Mouse (Mus musculus): ENCODE results near the gene Surf1. TPM values are rescaled to one million over a fixed set of nuclear protein-coding genes. Genes with fewer than 3 reads are reported as not detected.

Surf1 gene
- total RNA-seq, 1 experiment = 50.7 TPM

GRCm38 (mm10) chr2:26952193-26952592 is 35.9 kb upstream of the Surf1 start:
- no peak overlapping the region for H3K9ac ChIP-seq (ENCODE audit: insufficient read depth, low read depth, low read length, poor library complexity, severe bottlenecking)
- peaks cover 33% of the 10 kb centered on the region for H3K36me3 ChIP-seq (ENCODE audit: control insufficient read depth, insufficient read depth, low read length, poor library complexity, severe bottlenecking)
- TF ChIP-seq CHD2 (IDR thresholded peaks at IDR 0.05; ENCODE audit: low read depth, low read length) (no peak), ZNF384 (IDR thresholded peaks at IDR 0.05; ENCODE audit: low read depth, low read length) (no peak), ZC3H11A (IDR thresholded peaks at IDR 0.05; ENCODE audit: borderline replicate concordance, low read depth, low read length) (no peak), MAFK (IDR thresholded peaks at IDR 0.05; ENCODE audit: insufficient read depth, low read depth, low read length) (no peak)
- in situ Hi-C loops (cut with MboI; ENCODE audit: low sequenced_read_pairs in 2 of 2, unreplicated experiment in 2 of 2) = no loop called here
- no peak overlapping the region for H3K27ac ChIP-seq (ENCODE audit: insufficient read depth, low read depth, low read length, poor library complexity, severe bottlenecking)
- H3K9me3 ChIP-seq (ENCODE audit: control insufficient read depth, insufficient read depth, low read depth, low read length) = no peaks in the 10 kb centered on the region
- no peak for DNase-seq (ENCODE audit: low read depth, low spot score)
- H3K4me1 ChIP-seq (ENCODE audit: control insufficient read depth in 2 of 2, insufficient read depth in 2 of 2, low read length in 2 of 2, poor library complexity in 1 of 2) = peaks cover 3 to 9% of the 10 kb centered on the region in 2 experiments; a peak in 2 of 4 replicates
- H3K4me3 ChIP-seq (ENCODE audit: insufficient read depth in 1 of 2, low read depth in 1 of 2, low read length in 2 of 2, poor library complexity in 1 of 2, severe bottlenecking in 1 of 2) = no peak overlapping the region

GRCm38 (mm10) chr2:26951346-26951905 is 35.1 kb upstream of the Surf1 start:
- Histone ChIP-seq H3K9me3 (ENCODE audit: control insufficient read depth, insufficient read depth, low read depth, low read length) (no peaks in the 10 kb centered on the region), H3K4me3 (ENCODE audit: insufficient read depth in 1 of 2, low read depth in 1 of 2, low read length in 2 of 2, poor library complexity in 1 of 2, severe bottlenecking in 1 of 2) (no peak overlapping the region), H3K27ac (ENCODE audit: insufficient read depth, low read depth, low read length, poor library complexity, severe bottlenecking) (no peak overlapping the region), H3K36me3 (ENCODE audit: control insufficient read depth, insufficient read depth, low read length, poor library complexity, severe bottlenecking) (peaks cover 28% of the 10 kb centered on the region), H3K4me1 (ENCODE audit: control insufficient read depth in 2 of 2, insufficient read depth in 2 of 2, low read length in 2 of 2, poor library complexity in 1 of 2) (peaks cover 3 to 9% of the 10 kb centered on the region in 2 experiments; a peak in 2 of 4 replicates), H3K9ac (ENCODE audit: insufficient read depth, low read depth, low read length, poor library complexity, severe bottlenecking) (no peak overlapping the region)
- TF ChIP-seq MAFK (IDR thresholded peaks at IDR 0.05; ENCODE audit: insufficient read depth, low read depth, low read length) (no peak), ZNF384 (IDR thresholded peaks at IDR 0.05; ENCODE audit: low read depth, low read length) (no peak), ZC3H11A (IDR thresholded peaks at IDR 0.05; ENCODE audit: borderline replicate concordance, low read depth, low read length) (no peak), HCFC1 (IDR thresholded peaks at IDR 0.05; ENCODE audit: borderline replicate concordance, insufficient read depth, low read length) (no peak), CHD2 (IDR thresholded peaks at IDR 0.05; ENCODE audit: low read depth, low read length) (no peak)
- no peak for DNase-seq (ENCODE audit: low read depth, low spot score)
- in situ Hi-C loops (cut with MboI; ENCODE audit: low sequenced_read_pairs in 2 of 2, unreplicated experiment in 2 of 2) = no loop called here

- in situ Hi-C loops (cut with MboI; ENCODE audit: low sequenced_read_pairs in 2 of 2, unreplicated experiment in 2 of 2) = no loop called here
- Histone ChIP-seq H3K4me3 (ENCODE audit: insufficient read depth in 1 of 2, low read depth in 1 of 2, low read length in 2 of 2, poor library complexity in 1 of 2, severe bottlenecking in 1 of 2) (no peak overlapping the region), H3K27ac (ENCODE audit: insufficient read depth, low read depth, low read length, poor library complexity, severe bottlenecking) (no peak overlapping the region), H3K9me3 (ENCODE audit: control insufficient read depth, insufficient read depth, low read depth, low read length) (no peaks in the 10 kb centered on the region), H3K4me1 (ENCODE audit: control insufficient read depth in 2 of 2, insufficient read depth in 2 of 2, low read length in 2 of 2, poor library complexity in 1 of 2) (peaks cover 3 to 9% of the 10 kb centered on the region in 2 experiments; a peak in 2 of 4 replicates), H3K36me3 (ENCODE audit: control insufficient read depth, insufficient read depth, low read length, poor library complexity, severe bottlenecking) (peaks cover 24% of the 10 kb centered on the region), H3K9ac (ENCODE audit: insufficient read depth, low read depth, low read length, poor library complexity, severe bottlenecking) (no peak overlapping the region)
- DNase-seq (ENCODE audit: low read depth, low spot score) = no peak
- TF ChIP-seq ZNF384 (IDR thresholded peaks at IDR 0.05; ENCODE audit: low read depth, low read length) (no peak), MAFK (IDR thresholded peaks at IDR 0.05; ENCODE audit: insufficient read depth, low read depth, low read length) (no peak), CHD2 (IDR thresholded peaks at IDR 0.05; ENCODE audit: low read depth, low read length) (no peak), ZC3H11A (IDR thresholded peaks at IDR 0.05; ENCODE audit: borderline replicate concordance, low read depth, low read length) (no peak), HCFC1 (IDR thresholded peaks at IDR 0.05; ENCODE audit: borderline replicate concordance, insufficient read depth, low read length) (no peak)
Observed at GRCm38 (mm10) chr2:26950411-26950810, 34.1 kb upstream of the Surf1 start.

GRCm38 (mm10) chr2:26943253-26943652 is 26.9 kb upstream of the Surf1 start:
- H3K9ac ChIP-seq (ENCODE audit: insufficient read depth, low read depth, low read length, poor library complexity, severe bottlenecking) = no peak overlapping the region
- no peak overlapping the region for H3K27ac ChIP-seq (ENCODE audit: insufficient read depth, low read depth, low read length, poor library complexity, severe bottlenecking)
- in situ Hi-C loops (cut with MboI; ENCODE audit: low sequenced_read_pairs in 2 of 2, unreplicated experiment in 2 of 2) = no loop called here
- DNase-seq (ENCODE audit: low read depth, low spot score) = no peak
- no peak overlapping the region for H3K4me3 ChIP-seq (ENCODE audit: insufficient read depth in 1 of 2, low read depth in 1 of 2, low read length in 2 of 2, poor library complexity in 1 of 2, severe bottlenecking in 1 of 2)
- no peak for TF ChIP-seq CHD2 (IDR thresholded peaks at IDR 0.05; ENCODE audit: low read depth, low read length)
- H3K36me3 ChIP-seq (ENCODE audit: control insufficient read depth, insufficient read depth, low read length, poor library complexity, severe bottlenecking) = no peaks in the 10 kb centered on the region
- H3K4me1 ChIP-seq (ENCODE audit: control insufficient read depth in 2 of 2, insufficient read depth in 2 of 2, low read length in 2 of 2, poor library complexity in 1 of 2) = no peaks in the 10 kb centered on the region
- H3K9me3 ChIP-seq (ENCODE audit: control insufficient read depth, insufficient read depth, low read depth, low read length) = no peaks in the 10 kb centered on the region

- DNase-seq (ENCODE audit: low read depth, low spot score) = no peak
- in situ Hi-C loops (cut with MboI; ENCODE audit: low sequenced_read_pairs in 2 of 2, unreplicated experiment in 2 of 2) = no loop called here
- Histone ChIP-seq H3K36me3 (ENCODE audit: control insufficient read depth, insufficient read depth, low read length, poor library complexity, severe bottlenecking) (no peaks in the 10 kb centered on the region), H3K4me3 (ENCODE audit: insufficient read depth in 1 of 2, low read depth in 1 of 2, low read length in 2 of 2, poor library complexity in 1 of 2, severe bottlenecking in 1 of 2) (no peak overlapping the region), H3K27ac (ENCODE audit: insufficient read depth, low read depth, low read length, poor library complexity, severe bottlenecking) (no peak overlapping the region), H3K4me1 (ENCODE audit: control insufficient read depth in 2 of 2, insufficient read depth in 2 of 2, low read length in 2 of 2, poor library complexity in 1 of 2) (no peaks in the 10 kb centered on the region), H3K9ac (ENCODE audit: insufficient read depth, low read depth, low read length, poor library complexity, severe bottlenecking) (no peak overlapping the region), H3K9me3 (ENCODE audit: control insufficient read depth, insufficient read depth, low read depth, low read length) (no peaks in the 10 kb centered on the region)
- no peak for TF ChIP-seq CHD2 (IDR thresholded peaks at IDR 0.05; ENCODE audit: low read depth, low read length)
- TF ChIP-seq ZC3H11A (IDR thresholded peaks at IDR 0.05; ENCODE audit: borderline replicate concordance, low read depth, low read length) = no peak
- no peak for TF ChIP-seq MAFK (IDR thresholded peaks at IDR 0.05; ENCODE audit: insufficient read depth, low read depth, low read length)
- TF ChIP-seq ZNF384 (IDR thresholded peaks at IDR 0.05; ENCODE audit: low read depth, low read length) = no peak
- TF ChIP-seq HCFC1 (IDR thresholded peaks at IDR 0.05; ENCODE audit: borderline replicate concordance, insufficient read depth, low read length) = no peak
Observed at GRCm38 (mm10) chr2:26941539-26941938, 25.2 kb upstream of the Surf1 start.

All from ES-E14 (cell line).